Mouse (Mus musculus) neural tube, embryonic 12.5 days (tissue): ENCODE results near the gene Spsb1. TPM values are rescaled to one million over a fixed set of nuclear protein-coding genes. Genes with fewer than 3 reads are reported as not detected.

Experiments
- ATAC-seq: fragments of 200-750 bp; cut with Nextera tagmentation; 2 replicates; pipeline ENCODE4 v1.8.0; 2017; ENCODE audit warnings: low read depth, mild to moderate bottlenecking, moderate TSS enrichment, moderate library complexity; ENCODE audit not compliant: low FRiP score
- H3K27ac ChIP-seq: fragments of 300-500 bp; sonication (generic); 2 replicates; pipeline ENCODE4 v1.5.1; 2016
- H3K27me3 ChIP-seq: fragments of 300-500 bp; sonication (generic); replicated peaks from 2 replicates; pipeline ENCODE4 v1.6.1; 2016; ENCODE audit warnings: mild to moderate bottlenecking
- H3K36me3 ChIP-seq: fragments of 300-500 bp; sonication (generic); 2 replicates; pipeline ENCODE4 v1.6.1; 2016; ENCODE audit warnings: mild to moderate bottlenecking
- H3K4me1 ChIP-seq: fragments of 300-500 bp; sonication (generic); 2 replicates; pipeline ENCODE4 v1.6.1; 2016
- H3K4me2 ChIP-seq: fragments of 300-500 bp; sonication (generic); replicated peaks from 2 replicates; pipeline ENCODE4 v1.6.1; 2016; ENCODE audit warnings: mild to moderate bottlenecking
- H3K4me3 ChIP-seq: fragments of 300-500 bp; sonication (generic); 2 replicates; pipeline ENCODE4 v1.5.1; 2016
- H3K9ac ChIP-seq: fragments of 300-500 bp; sonication (generic); 2 replicates; pipeline ENCODE4 v1.6.1; 2016; ENCODE audit warnings: mild to moderate bottlenecking
- H3K9me3 ChIP-seq: fragments of 300-500 bp; sonication (generic); 2 replicates; pipeline ENCODE4 v1.6.1; 2016; ENCODE audit warnings: mild to moderate bottlenecking
- WGBS: fragments of 180-500 bp; shearing (Covaris S2); methylation state at CpG from one replicate; pipeline ENCODE4 v1.1.7; 2016; 5-methylcytosine and 5-hydroxymethylcytosine counted together
- polyA plus RNA-seq: library from polyadenylated mRNA; unstranded; fragments of >200 nt; fragmentation: Nextera tagmentation; extraction: Ambion mirVana; gene quantifications from 2 replicates; pipeline ENCODE4 v1.2.1, GENCODE M21; 2016

Gene Spsb1
- polyA plus RNA-seq, 1 experiment from 2014 or later: 17.3 TPM

GRCm38 (mm10) chr4:149978820-149979219, 24.0 kb upstream of the Spsb1 start:
- Histone ChIP-seq H3K4me3 (no peak overlapping the region), H3K27ac (no peak overlapping the region), H3K27me3 (0 out of 2 replicates have a peak, but pooled peaks cover 6% of the 10 kb centered on the region), H3K9me3 (no peaks in the 10 kb centered on the region), H3K9ac (no peak overlapping the region), H3K4me2 (no peak overlapping the region), H3K4me1 (peaks cover 22% of the 10 kb centered on the region), H3K36me3 (no peaks in the 10 kb centered on the region)
- 78% methylated on average over 2 of the region's 2 CpGs for WGBS
- no peak for ATAC-seq

DNA sequence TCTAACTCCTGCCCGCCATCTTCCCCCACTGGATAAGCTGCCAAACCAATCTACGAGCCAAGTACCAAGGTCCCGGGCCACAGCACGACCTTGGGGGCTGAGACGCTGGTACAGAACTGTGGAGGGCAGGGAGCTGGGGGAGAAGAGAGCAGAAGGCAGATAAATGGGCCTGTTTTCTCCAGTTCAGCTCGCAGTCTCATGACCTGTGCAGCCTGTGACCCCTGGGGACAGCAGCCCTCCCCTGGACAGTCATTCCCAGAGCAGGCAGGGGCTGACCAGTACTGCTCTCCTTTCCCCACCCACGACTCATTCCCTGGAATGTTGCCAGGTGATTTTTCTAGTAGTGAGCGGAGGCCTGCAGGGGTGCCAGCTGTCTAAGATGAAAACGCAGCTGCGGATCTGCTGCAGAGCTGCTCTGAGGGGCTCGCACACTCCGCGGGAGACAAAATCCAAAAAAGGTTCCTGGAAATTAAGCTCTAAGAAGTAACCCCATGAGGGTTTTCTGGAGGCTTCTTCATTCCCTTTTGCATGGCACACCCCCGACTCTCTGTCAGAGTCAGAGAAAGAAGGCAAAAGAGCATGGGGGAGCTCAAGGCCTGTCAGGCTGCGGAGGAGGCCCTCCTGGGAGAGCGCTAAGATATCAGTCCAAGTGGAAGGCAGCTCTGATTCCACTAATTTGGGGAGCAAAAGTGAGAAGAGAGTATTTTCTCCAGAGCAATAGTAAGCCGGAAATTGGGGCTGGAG, 23.1 kb upstream of the Spsb1 start:
- 63% methylated on average over 17 of the region's 17 CpGs for WGBS
- Histone ChIP-seq H3K9me3 (no peaks in the 10 kb centered on the region), H3K27me3 (0 out of 2 replicates have a peak, but pooled peaks cover 6% of the 10 kb centered on the region), H3K27ac (no peak overlapping the region), H3K4me3 (no peak overlapping the region), H3K4me2 (no peak overlapping the region), H3K4me1 (peaks cover 22% of the 10 kb centered on the region), H3K9ac (no peak overlapping the region), H3K36me3 (no peaks in the 10 kb centered on the region)
- no peak for ATAC-seq

GRCm38 (mm10) chr4:149977181-149977580, 22.3 kb upstream of the Spsb1 start:
- Histone ChIP-seq H3K27me3 (0 out of 2 replicates have a peak, but pooled peaks cover 3% of the 10 kb centered on the region), H3K4me1 (peaks cover 22% of the 10 kb centered on the region), H3K4me3 (no peak overlapping the region), H3K36me3 (no peaks in the 10 kb centered on the region), H3K9me3 (no peaks in the 10 kb centered on the region), H3K9ac (no peak overlapping the region), H3K27ac (no peak overlapping the region), H3K4me2 (no peak overlapping the region)
- whole genome bisulfite sequencing: 80% methylated on average over 6 of the region's 6 CpGs
- no peak for ATAC-seq

DNA sequence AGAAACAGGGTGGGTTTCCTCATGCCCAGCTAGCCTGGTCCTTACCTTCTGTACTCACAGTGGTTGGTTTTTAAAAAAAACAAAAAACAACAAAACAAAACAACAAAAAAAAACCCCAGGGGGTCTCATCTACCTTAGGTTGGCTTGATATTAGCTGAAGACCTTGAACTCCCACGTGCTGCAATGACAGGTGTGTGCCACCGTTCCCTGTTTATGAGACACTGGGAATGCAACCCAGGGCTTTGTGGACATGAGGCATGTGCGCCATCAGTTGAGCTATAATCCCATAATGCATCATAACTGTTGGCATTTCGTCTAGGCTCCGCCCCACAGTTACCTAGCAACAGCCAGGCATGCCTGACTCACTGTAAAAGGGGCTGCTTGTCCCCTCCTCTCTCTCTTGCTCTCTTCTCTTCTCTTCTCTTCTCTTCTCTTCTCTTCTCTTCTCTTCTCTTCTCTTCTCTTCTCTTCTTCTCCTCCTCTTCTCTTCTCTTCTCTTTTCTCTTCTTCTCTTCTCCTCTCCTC, 20.9 kb upstream of the Spsb1 start:
- Histone ChIP-seq H3K36me3 (no peaks in the 10 kb centered on the region), H3K4me1 (peaks cover 22% of the 10 kb centered on the region), H3K9ac (no peak overlapping the region), H3K9me3 (no peaks in the 10 kb centered on the region), H3K4me2 (no peak overlapping the region), H3K4me3 (no peak overlapping the region), H3K27ac (no peak overlapping the region), H3K27me3 (0 out of 2 replicates have a peak, but pooled peaks cover 3% of the 10 kb centered on the region)
- ATAC-seq: no peak
- WGBS: 81% methylated on average over 5 of the region's 5 CpGs

- 0 out of 2 replicates have a peak, but pooled peaks cover 3% of the 10 kb centered on the region for H3K27me3 ChIP-seq
- H3K9ac ChIP-seq: no peak overlapping the region
- H3K36me3 ChIP-seq: no peaks in the 10 kb centered on the region
- no peak overlapping the region for H3K27ac ChIP-seq
- peaks cover 22% of the 10 kb centered on the region for H3K4me1 ChIP-seq
- no peak overlapping the region for H3K4me3 ChIP-seq
- 77% methylated on average over 8 of the region's 8 CpGs for WGBS
- H3K4me2 ChIP-seq: no peak overlapping the region
- H3K9me3 ChIP-seq: no peaks in the 10 kb centered on the region
- ATAC-seq: no peak
Measured at GRCm38 (mm10) chr4:149975291-149975690, 20.4 kb upstream of the Spsb1 start.

GRCm38 (mm10) chr4:149971393-149971792, 16.6 kb upstream of the Spsb1 start:
- 74% methylated on average over 9 of the region's 9 CpGs for WGBS
- Histone ChIP-seq H3K27ac (no peak overlapping the region), H3K9me3 (no peaks in the 10 kb centered on the region), H3K4me3 (no peak overlapping the region), H3K4me2 (no peak overlapping the region), H3K9ac (no peak overlapping the region), H3K4me1 (no peaks in the 10 kb centered on the region), H3K27me3 (peaks cover 3% of the 10 kb centered on the region; the same call in 1 of the 2 replicates), H3K36me3 (no peaks in the 10 kb centered on the region)
- ATAC-seq: no peak

GRCm38 (mm10) chr4:149968526-149968925, 13.7 kb upstream of the Spsb1 start:
- no peaks in the 10 kb centered on the region for H3K4me1 ChIP-seq
- no peaks in the 10 kb centered on the region for H3K36me3 ChIP-seq
- no peaks in the 10 kb centered on the region for H3K9me3 ChIP-seq
- no peak overlapping the region for H3K4me3 ChIP-seq
- H3K4me2 ChIP-seq: no peak overlapping the region
- ATAC-seq: no peak
- H3K9ac ChIP-seq: no peak overlapping the region
- WGBS: 27% methylated on average over 6 of the region's 6 CpGs
- H3K27ac ChIP-seq: no peak overlapping the region
- H3K27me3 ChIP-seq: no peaks in the 10 kb centered on the region; the same call in 1 of the 2 replicates

GRCm38 (mm10) chr4:149966963-149967362, 12.1 kb upstream of the Spsb1 start:
- Histone ChIP-seq H3K9ac (no peak overlapping the region), H3K4me2 (no peak overlapping the region), H3K9me3 (no peaks in the 10 kb centered on the region), H3K27me3 (no peaks in the 10 kb centered on the region; the same call in 1 of the 2 replicates), H3K4me1 (no peaks in the 10 kb centered on the region), H3K36me3 (no peaks in the 10 kb centered on the region), H3K4me3 (no peak overlapping the region), H3K27ac (no peak overlapping the region)
- ATAC-seq: no peak
- 88% methylated on average over 9 of the region's 9 CpGs for WGBS

- Histone ChIP-seq H3K9me3 (no peaks in the 10 kb centered on the region), H3K4me3 (no peak overlapping the region), H3K27ac (no peak overlapping the region), H3K9ac (no peak overlapping the region), H3K27me3 (no peaks in the 10 kb centered on the region; the same call in 1 of the 2 replicates), H3K36me3 (no peaks in the 10 kb centered on the region), H3K4me1 (no peaks in the 10 kb centered on the region), H3K4me2 (no peak overlapping the region)
- WGBS: 71% methylated on average over 5 of the region's 5 CpGs
- ATAC-seq: no peak
Measured at GRCm38 (mm10) chr4:149966252-149966651, 11.4 kb upstream of the Spsb1 start.

- no peak overlapping the region for H3K4me3 ChIP-seq
- WGBS: 84% methylated on average over 6 of the region's 6 CpGs
- H3K27me3 ChIP-seq: no peaks in the 10 kb centered on the region; the same call in 1 of the 2 replicates
- no peak overlapping the region for H3K9ac ChIP-seq
- no peaks in the 10 kb centered on the region for H3K36me3 ChIP-seq
- H3K9me3 ChIP-seq: no peaks in the 10 kb centered on the region
- H3K27ac ChIP-seq: no peak overlapping the region
- ATAC-seq: no peak
- H3K4me2 ChIP-seq: no peak overlapping the region
- no peaks in the 10 kb centered on the region for H3K4me1 ChIP-seq
Measured at GRCm38 (mm10) chr4:149965672-149966071, 10.8 kb upstream of the Spsb1 start.

DNA sequence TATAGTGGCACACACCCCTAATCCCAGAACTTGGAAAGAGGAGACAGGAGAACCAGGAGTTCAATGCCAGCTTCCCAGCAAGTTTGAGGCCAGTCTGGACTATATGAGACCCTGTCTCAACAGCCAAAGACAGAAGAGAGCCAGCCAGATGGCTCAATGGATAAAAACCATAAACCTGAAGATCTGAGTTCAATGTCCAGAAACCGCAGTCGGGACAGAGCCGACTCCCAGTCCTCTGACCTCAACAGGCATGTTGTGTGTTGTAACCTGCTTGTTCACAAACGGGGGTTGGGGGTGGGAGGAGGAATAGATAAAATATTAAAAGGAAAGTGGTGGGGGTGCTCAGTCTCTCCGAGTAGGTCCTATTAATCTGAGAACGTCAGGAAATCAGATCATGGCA, 10.4 kb upstream of the Spsb1 start:
- Histone ChIP-seq H3K27ac (no peak overlapping the region), H3K36me3 (no peaks in the 10 kb centered on the region), H3K4me2 (no peak overlapping the region), H3K9ac (no peak overlapping the region), H3K9me3 (no peaks in the 10 kb centered on the region), H3K27me3 (no peaks in the 10 kb centered on the region; the same call in 1 of the 2 replicates), H3K4me3 (no peak overlapping the region), H3K4me1 (no peaks in the 10 kb centered on the region)
- ATAC-seq: no peak
- 76% methylated on average over 6 of the region's 6 CpGs for WGBS

- WGBS: 28% methylated on average over 3 of the region's 3 CpGs
- ATAC-seq: no peak
- no peak overlapping the region for H3K27ac ChIP-seq
Measured at GRCm38 (mm10) chr4:149964770-149965169, 9.9 kb upstream of the Spsb1 start.

More at GRCm38 (mm10) chr4:149964770-149965169, 9.9 kb upstream of the Spsb1 start:
- H3K36me3 ChIP-seq: no peaks in the 10 kb centered on the region
- no peaks in the 10 kb centered on the region for H3K27me3 ChIP-seq
- H3K4me2 ChIP-seq: no peak overlapping the region
- no peaks in the 10 kb centered on the region for H3K4me1 ChIP-seq
- H3K9ac ChIP-seq: no peak overlapping the region
- no peaks in the 10 kb centered on the region for H3K9me3 ChIP-seq
- H3K4me3 ChIP-seq: no peak overlapping the region
